Mouse (Mus musculus): ENCODE data around the gene Gm20696.

DNA sequence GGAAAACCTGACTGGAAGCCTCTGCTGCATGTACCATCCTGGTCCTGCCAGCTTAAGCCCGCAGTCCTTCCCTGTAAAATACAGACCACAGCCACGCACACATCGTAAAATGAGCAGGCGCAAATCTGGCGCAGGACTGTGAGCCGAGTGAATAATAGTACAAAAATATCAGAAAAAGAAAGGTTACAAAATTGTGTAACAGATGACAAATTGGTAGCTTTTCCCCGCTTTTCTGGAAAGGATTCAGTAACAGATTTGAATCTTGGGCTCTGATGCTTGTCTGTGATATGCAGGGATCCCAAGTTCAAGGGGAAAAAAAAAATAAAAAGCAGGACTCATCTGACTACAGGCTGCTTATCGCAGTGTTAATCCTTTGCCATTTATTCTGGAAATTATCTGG, 289.9 kb downstream of the Gm20696 start:
- no peak for TF ChIP-seq CTCF (IDR thresholded peaks at IDR 0.05; ENCODE audit: extremely low read depth, insufficient read depth, insufficient read length, insufficient replicate concordance)
- no peak for TF ChIP-seq POLR2A (IDR thresholded peaks at IDR 0.05; ENCODE audit: low read depth, low read length)
